Mouse (Mus musculus) embryonic facial prominence, embryonic 13.5 days (tissue): ENCODE data around the gene Zfyve27. TPM values are rescaled to one million over a fixed set of nuclear protein-coding genes. Genes with fewer than 3 reads are reported as not detected.
A peak's percentile ranks its signal among the peaks of the same experiment; 100 is the strongest.

Experiments used
- ATAC-seq: fragments of 200-750 bp; cut with Nextera tagmentation; 2 replicates; pipeline ENCODE4 v1.8.0; 2017; ENCODE audit warnings: low read depth; ENCODE audit not compliant: insufficient number of reproducible peaks, insufficient read depth, low FRiP score, low TSS enrichment
- H3K27ac ChIP-seq: fragments of 300-500 bp; sonication (generic); 2 replicates; pipeline ENCODE4 v1.5.1; 2015; ENCODE audit warnings: moderate library complexity, mild to moderate bottlenecking, inconsistent platforms
- H3K27me3 ChIP-seq: fragments of 300-500 bp; sonication (generic); 2 replicates; pipeline ENCODE4 v1.6.1; 2015; ENCODE audit warnings: mild to moderate bottlenecking, inconsistent platforms
- H3K36me3 ChIP-seq: fragments of 300-500 bp; sonication (generic); 2 replicates; pipeline ENCODE4 v1.6.1; 2015; ENCODE audit warnings: mild to moderate bottlenecking, inconsistent platforms
- H3K4me1 ChIP-seq: fragments of 300-500 bp; sonication (generic); 2 replicates; pipeline ENCODE4 v1.6.1; 2015; ENCODE audit warnings: inconsistent platforms
- H3K4me2 ChIP-seq: fragments of 300-500 bp; sonication (generic); 2 replicates; pipeline ENCODE4 v1.6.1; 2015; ENCODE audit warnings: moderate library complexity, mild to moderate bottlenecking, inconsistent platforms
- H3K4me3 ChIP-seq: fragments of 300-500 bp; sonication (generic); 2 replicates; pipeline ENCODE4 v1.5.1; 2015; ENCODE audit warnings: mild to moderate bottlenecking, inconsistent platforms
- H3K9ac ChIP-seq: fragments of 300-500 bp; sonication (generic); 2 replicates; pipeline ENCODE4 v1.6.1; 2015; ENCODE audit warnings: mild to moderate bottlenecking, inconsistent platforms
- H3K9me3 ChIP-seq: fragments of 300-500 bp; sonication (generic); 2 replicates; pipeline ENCODE4 v1.6.1; 2016; ENCODE audit warnings: inconsistent platforms
- WGBS: fragments of 180-500 bp; shearing (Covaris S2); methylation state at CpG from one replicate; pipeline ENCODE4 v1.1.7; 2015; ENCODE audit warnings: mixed read lengths; 5-methylcytosine and 5-hydroxymethylcytosine counted together
- polyA plus RNA-seq: library from polyadenylated mRNA; unstranded; fragments of >200 nt; fragmentation: Nextera tagmentation; extraction: Ambion mirVana; gene quantifications from 2 replicates; pipeline ENCODE4 v1.2.1, GENCODE M21; 2015

Gene Zfyve27
- polyA plus RNA-seq, 1 experiment from 2014 or later = 25.7 TPM

DNA sequence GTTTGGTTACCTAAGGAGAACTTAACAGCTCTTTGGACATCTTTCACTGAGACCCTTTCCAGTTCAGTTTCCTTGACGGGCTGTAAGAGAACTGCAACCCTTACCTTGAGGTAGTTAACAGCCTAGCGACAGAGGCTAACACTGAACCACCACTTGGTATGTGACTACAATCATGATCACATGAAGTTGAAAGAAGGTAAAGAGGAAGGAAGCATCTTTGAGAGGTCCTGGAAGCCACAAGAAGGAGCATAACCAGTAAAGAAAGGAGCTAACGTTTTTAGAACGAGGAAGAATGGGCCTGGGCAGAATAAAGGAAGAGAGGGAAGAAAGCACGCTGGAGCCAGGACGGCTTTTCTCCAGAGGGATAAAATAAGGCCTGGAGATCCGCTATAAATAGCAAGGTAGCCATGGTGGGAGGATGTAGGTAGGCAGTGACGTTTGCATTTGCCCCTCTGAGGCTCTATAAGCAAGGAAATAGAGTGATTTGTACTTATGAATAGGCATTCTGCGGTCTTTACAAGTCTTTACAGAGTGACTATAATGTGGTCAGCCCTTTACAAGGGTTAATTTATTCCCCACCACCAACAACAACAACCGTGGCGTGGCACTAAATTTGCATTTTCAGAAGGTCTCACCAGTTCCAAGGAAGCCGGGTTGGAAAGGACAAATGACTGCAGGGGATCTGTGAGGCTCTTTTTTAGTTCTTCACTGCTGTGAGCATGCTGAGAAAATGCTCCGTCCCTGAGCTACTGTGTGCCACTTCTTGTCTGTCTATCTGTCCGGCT, 34.0 kb upstream of the Zfyve27 start:
- ATAC-seq = no peak
- Histone ChIP-seq H3K27ac (peak overlapping the region; percentile 93), H3K4me2 (peak overlapping the region; percentile 94), H3K9ac (peak overlapping the region; percentile 92), H3K4me3 (peak overlapping the region; percentile 69), H3K36me3 (peaks cover 6% of the 10 kb centered on the region), H3K27me3 (no peaks in the 10 kb centered on the region), H3K9me3 (no peaks in the 10 kb centered on the region), H3K4me1 (peaks cover 53% of the 10 kb centered on the region)
- WGBS = 31% methylated on average over 14 of the region's 14 CpGs

DNA sequence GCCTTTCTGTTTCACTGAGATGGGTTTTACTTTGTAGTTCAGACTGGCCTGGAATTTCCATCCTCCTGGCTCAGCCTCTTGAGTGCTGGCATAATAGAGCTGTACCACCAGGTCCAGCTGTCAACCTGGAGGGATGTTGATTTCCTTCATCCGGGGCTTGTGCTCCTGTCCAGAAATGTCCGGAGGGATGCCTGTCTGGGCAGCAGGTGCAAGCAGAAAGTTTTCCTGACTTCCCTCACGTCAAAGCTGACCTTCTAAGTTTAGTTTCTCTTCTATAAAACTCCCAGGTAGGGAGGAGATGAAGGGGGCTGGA, 33.5 kb upstream of the Zfyve27 start:
- Histone ChIP-seq H3K36me3 (0 out of 2 replicates have a peak, but pooled peaks cover under 1% of the 10 kb centered on the region), H3K9me3 (no peaks in the 10 kb centered on the region), H3K4me1 (peaks cover 53% of the 10 kb centered on the region), H3K27me3 (no peaks in the 10 kb centered on the region), H3K4me3 (no peak overlapping the region), H3K4me2 (no peak overlapping the region), H3K9ac (no peak overlapping the region), H3K27ac (peak overlapping the region; percentile 93)
- no peak for ATAC-seq
- 63% methylated on average over 3 of the region's 3 CpGs for WGBS

DNA sequence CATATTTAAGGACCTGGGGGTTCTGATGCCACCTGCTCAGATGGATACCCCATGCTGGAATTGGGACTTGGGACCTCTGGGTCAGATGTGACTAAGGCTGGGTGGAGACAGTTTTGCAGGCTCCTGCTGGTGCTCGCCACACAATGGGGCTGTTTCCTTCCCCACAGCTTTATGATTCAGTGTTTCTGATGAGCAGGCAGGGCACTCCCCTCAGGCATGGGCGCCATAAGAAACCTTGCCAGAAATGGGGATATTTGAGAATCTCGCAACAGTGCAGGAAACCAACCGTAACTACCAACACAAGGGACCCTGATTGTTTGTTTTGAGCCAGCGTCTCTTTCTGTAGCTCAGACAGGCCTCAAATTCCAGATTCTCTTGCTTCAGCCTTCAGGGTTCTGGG, 32.6 kb upstream of the Zfyve27 start:
- H3K4me1 ChIP-seq = peaks cover 57% of the 10 kb centered on the region
- H3K4me2 ChIP-seq = no peak overlapping the region
- H3K9me3 ChIP-seq = no peaks in the 10 kb centered on the region
- 47% methylated on average over 5 of the region's 5 CpGs for WGBS
- H3K9ac ChIP-seq = no peak overlapping the region
- peak overlapping the region; percentile 66 for H3K27ac ChIP-seq
- no peak overlapping the region for H3K4me3 ChIP-seq
- ATAC-seq = no peak
- no peaks in the 10 kb centered on the region for H3K36me3 ChIP-seq
- H3K27me3 ChIP-seq = no peaks in the 10 kb centered on the region

DNA sequence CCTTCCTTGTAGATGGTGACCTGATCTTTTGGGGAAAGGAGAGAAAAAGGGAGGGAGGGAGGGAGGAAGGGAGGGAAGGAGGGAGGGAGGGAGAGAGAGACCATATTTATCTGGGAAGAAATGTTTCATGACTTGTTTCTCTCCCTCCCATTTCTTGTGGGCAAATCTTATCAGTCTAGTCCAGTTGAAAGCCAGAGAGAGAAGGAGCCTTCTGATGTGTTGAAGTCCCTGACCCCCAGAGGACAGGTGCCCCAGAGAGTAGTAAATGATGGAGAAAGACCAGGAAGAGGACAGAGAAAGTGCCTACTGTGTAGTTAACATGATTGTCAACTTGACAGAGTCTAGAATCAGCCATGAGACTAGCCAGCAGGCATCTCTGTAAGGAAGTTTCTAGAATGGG, 28.7 kb upstream of the Zfyve27 start:
- Histone ChIP-seq H3K27ac (no peak overlapping the region), H3K4me2 (no peak overlapping the region), H3K27me3 (no peaks in the 10 kb centered on the region), H3K4me1 (peaks cover 27% of the 10 kb centered on the region), H3K9me3 (no peaks in the 10 kb centered on the region), H3K9ac (no peak overlapping the region), H3K36me3 (no peaks in the 10 kb centered on the region), H3K4me3 (no peak overlapping the region)
- no peak for ATAC-seq

DNA sequence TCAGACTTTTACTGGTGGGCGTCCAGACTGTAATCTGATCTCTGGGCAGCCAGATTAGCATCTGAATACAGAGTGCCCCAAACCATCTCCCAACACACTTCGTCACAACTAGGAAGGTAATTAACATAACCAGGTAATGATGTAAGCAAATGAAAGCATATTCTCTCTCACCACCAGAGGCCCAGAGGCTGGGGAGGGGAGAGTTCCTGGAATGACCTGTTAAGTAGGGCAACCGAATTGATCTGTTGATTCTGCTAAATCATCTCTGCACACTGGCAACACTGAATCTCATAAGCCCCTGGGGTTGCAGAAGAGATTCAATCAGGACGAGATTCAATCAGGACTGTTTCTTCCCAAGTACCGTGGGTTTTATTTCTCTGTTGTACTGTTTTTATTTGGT, 27.6 kb upstream of the Zfyve27 start:
- Histone ChIP-seq H3K9ac (no peak overlapping the region), H3K4me1 (peaks cover 16% of the 10 kb centered on the region), H3K36me3 (no peaks in the 10 kb centered on the region), H3K4me2 (no peak overlapping the region), H3K9me3 (no peaks in the 10 kb centered on the region), H3K4me3 (no peak overlapping the region), H3K27me3 (no peaks in the 10 kb centered on the region), H3K27ac (no peak overlapping the region)
- WGBS = 17% methylated on average over 5 of the region's 5 CpGs
- no peak for ATAC-seq

DNA sequence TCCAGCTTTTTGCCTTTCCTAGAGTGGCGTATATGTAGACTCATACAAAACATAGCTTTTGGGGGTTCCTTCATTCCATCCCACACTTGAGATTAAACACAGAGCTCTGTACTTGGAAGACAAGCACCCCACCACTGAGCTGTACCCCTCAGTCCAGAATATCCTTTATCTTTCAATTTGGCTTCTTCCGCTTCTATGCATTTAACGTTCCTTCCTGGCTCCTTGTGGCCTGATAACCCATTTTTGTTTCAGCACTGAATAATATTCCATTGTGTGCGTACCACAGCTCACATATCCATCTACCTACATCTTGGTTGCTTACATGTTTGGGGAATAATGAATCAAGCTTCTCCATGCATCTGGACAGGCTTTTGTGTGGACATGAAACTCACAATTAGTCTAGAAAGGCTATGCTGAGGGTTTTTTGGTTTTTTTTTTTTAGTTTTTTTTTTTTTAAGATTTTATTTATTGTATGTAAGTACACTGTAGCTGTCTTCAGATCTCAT, 26.5 kb upstream of the Zfyve27 start:
- Histone ChIP-seq H3K4me2 (no peak overlapping the region), H3K27me3 (no peaks in the 10 kb centered on the region), H3K9me3 (no peaks in the 10 kb centered on the region), H3K9ac (no peak overlapping the region), H3K4me3 (no peak overlapping the region), H3K36me3 (no peaks in the 10 kb centered on the region), H3K27ac (no peak overlapping the region), H3K4me1 (0 out of 2 replicates have a peak, but pooled peaks cover 9% of the 10 kb centered on the region)
- 90% methylated on average over 4 of the region's 4 CpGs for WGBS
- no peak for ATAC-seq

DNA sequence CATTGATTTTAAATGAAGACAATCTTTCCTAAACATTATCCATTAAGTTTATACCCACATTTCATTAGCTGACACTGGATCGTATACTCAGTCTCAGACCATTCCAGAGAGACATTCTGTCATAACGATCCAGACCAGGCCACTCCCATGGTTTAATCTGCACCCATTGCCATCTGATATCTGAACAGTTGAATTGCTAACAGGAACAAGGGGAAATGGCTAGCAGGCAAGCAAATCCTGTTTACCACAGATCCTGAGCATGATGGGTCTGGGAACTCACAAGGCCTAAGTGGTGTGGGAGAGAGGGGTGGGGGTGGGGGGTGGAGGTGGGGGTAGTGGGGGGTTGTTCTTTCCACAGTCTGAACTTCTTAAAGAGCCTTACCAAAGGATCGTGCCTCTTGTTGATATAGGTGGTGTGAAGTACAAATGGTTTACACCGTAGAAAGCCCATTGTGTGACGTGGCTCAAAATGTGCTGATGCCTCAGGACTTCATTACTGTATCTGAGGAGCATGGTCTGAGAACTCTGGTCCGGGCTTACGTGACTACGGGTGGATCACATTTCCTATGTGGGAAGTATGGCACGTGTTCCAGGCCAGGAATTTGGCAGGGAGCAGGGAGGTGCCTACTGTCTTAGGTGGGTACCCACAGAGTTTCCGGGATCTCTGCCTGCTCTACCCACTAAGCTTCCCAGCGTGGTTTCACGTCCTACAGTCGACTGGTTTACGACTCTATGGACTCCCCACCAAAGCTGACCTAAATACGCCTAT, 25.1 kb upstream of the Zfyve27 start:
- Histone ChIP-seq H3K36me3 (no peaks in the 10 kb centered on the region), H3K4me2 (no peak overlapping the region), H3K4me3 (no peak overlapping the region), H3K27me3 (no peaks in the 10 kb centered on the region), H3K27ac (no peak overlapping the region), H3K4me1 (0 out of 2 replicates have a peak, but pooled peaks cover 5% of the 10 kb centered on the region), H3K9me3 (no peaks in the 10 kb centered on the region), H3K9ac (no peak overlapping the region)
- WGBS = 76% methylated on average over 15 of the region's 15 CpGs
- ATAC-seq = no peak

DNA sequence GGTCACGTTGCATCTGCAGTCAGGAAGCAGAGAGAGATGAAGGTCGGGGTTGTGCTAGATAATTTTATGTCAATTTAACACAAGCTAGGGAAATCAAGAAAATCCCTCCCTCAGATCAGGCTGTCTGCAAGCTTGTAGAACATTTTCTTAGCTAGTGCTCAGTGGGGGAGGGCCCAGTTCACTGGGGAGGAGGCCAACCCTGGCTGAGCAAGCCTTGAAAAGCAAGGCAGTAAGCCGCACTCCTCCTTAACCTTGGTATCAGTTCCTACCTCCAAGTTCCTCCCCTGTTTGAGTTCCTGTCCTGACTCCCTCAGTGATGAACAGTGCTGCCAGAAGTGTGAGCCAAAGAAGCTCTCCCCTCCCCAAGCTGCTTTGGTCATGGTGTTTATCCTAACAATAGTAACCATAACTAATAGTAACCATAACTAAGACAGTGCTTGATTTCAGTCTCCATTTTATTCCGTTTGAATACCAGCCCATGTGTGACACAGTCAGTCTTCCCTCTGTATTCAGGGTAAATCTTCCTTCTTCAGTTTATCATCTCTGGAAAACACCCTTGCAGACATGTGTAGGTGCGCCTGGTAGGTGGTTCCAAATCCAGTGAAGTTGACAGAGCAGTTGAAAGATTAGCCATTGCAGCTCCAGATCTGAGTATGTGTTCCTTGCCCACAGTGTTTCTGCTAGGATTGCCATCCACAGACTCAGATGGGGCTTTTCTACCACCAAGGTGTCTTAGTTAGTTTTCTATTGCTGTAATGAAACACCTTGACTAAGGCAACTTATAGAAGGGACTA, 23.8 kb upstream of the Zfyve27 start:
- Histone ChIP-seq H3K27ac (no peak overlapping the region), H3K9me3 (no peaks in the 10 kb centered on the region), H3K4me3 (no peak overlapping the region), H3K4me2 (no peak overlapping the region), H3K36me3 (no peaks in the 10 kb centered on the region), H3K4me1 (peaks cover 8% of the 10 kb centered on the region; the same call in 1 of the 2 replicates), H3K27me3 (no peaks in the 10 kb centered on the region), H3K9ac (no peak overlapping the region)
- WGBS = 64% methylated on average over 5 of the region's 5 CpGs
- no peak for ATAC-seq

DNA sequence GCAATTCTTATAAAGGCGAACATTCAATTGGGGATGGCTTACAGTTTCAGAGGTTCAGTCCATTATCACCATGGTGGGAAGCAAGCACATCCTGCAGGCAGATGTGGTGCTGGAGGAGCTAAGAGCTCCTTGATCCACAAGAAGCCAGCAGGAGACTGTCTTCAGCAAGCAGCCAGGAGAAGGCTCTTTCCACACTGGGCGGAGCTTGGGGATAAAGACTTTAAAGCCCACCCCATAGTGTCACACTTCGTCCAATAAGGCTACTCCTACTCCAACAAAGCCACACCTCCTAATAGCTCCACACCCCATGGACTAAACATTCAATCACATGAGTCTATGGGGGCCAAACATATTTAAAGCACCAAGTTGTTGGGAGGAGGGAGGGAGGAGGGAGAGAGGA, 21.8 kb upstream of the Zfyve27 start:
- no peaks in the 10 kb centered on the region for H3K36me3 ChIP-seq
- no peak overlapping the region for H3K27ac ChIP-seq

DNA sequence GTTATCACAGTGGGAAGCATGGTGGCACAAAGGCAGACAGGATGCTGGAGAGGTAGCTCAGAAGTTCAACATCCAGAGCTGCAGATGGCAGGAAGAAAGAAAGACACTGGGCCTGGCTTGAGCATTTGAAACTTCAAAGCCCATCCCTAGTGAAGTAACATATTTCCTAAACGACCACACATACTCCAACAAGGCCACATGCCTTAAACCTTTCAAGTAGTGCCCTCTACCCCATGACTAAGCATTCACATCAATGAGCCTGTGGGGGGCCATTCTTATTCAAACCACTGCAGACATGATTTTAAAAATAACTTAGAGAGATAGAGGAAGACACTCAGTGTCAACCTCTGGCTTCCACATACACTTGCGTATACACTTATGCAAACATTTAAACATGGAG, 21.0 kb upstream of the Zfyve27 start:
- Histone ChIP-seq H3K36me3 (no peaks in the 10 kb centered on the region), H3K9ac (no peak overlapping the region), H3K27me3 (no peaks in the 10 kb centered on the region), H3K4me2 (no peak overlapping the region), H3K4me1 (peaks cover 14% of the 10 kb centered on the region), H3K27ac (no peak overlapping the region), H3K9me3 (no peaks in the 10 kb centered on the region), H3K4me3 (no peak overlapping the region)
- 82% methylated on average over 2 of the region's 2 CpGs for WGBS
- no peak for ATAC-seq

More for the DNA sequence above, 21.8 kb upstream of the Zfyve27 start:
- no peaks in the 10 kb centered on the region for H3K27me3 ChIP-seq
- no peak overlapping the region for H3K9ac ChIP-seq
- no peak overlapping the region for H3K4me3 ChIP-seq
- peaks cover 12% of the 10 kb centered on the region for H3K4me1 ChIP-seq
- no peak overlapping the region for H3K4me2 ChIP-seq
- no peaks in the 10 kb centered on the region for H3K9me3 ChIP-seq
- ATAC-seq = no peak
- WGBS = 81% methylated on average over 3 of the region's 3 CpGs

DNA sequence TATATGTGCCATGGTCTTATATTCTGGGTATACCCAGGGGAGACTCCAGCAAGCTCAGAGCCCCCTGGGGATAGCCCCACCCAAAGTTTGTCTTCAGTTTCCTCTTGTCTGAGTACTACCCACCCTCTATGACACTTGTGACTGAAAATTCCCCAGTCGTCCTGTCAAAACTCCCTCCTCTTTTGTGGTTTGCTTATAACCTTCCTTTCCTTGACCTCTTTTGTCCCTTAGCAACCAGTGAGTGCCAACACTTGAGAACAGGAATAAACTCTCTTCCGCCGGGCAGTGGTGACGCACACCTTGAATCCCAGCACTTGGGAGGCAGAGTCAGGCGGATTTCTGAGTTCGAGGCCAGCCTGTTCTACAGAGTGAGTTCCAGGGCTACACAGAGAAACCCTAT, 19.7 kb upstream of the Zfyve27 start:
- Histone ChIP-seq H3K4me1 (peaks cover 22% of the 10 kb centered on the region), H3K36me3 (no peaks in the 10 kb centered on the region), H3K9ac (no peak overlapping the region), H3K9me3 (no peaks in the 10 kb centered on the region), H3K4me3 (no peak overlapping the region), H3K4me2 (no peak overlapping the region), H3K27me3 (no peaks in the 10 kb centered on the region), H3K27ac (no peak overlapping the region)
- WGBS = 59% methylated on average over 6 of the region's 6 CpGs
- ATAC-seq = no peak
